Comparison of ENCODE assay signal across 8 mouse cellular contexts in genomic region chr1:36545845-36546600, GRCm38 (mm10). TPM values are rescaled to one million over a fixed set of nuclear protein-coding genes. Genes with fewer than 3 reads are reported as not detected.
DNase-seq lines count a peak whose midpoint lies in the region; ATAC-seq and TF ChIP-seq lines count a peak whose summit lies in the region.

No protein-coding gene starts in this region.

- H3K27me3 ChIP-seq in kidney, postnatal 0 days (ENCODE audit: insufficient read depth, low read length): no peaks in the 10 kb centered on the region
- H3K27me3 ChIP-seq in hindbrain, embryonic 11.5 days (ENCODE audit: control insufficient read depth, insufficient read depth, low read length): no peaks in the 10 kb centered on the region

- 0 out of 2 replicates have a peak overlapping the region, but pooled peaks have one; percentile 32 for H3K27ac ChIP-seq in kidney, postnatal 0 days
- H3K27ac ChIP-seq in bone marrow macrophage, adult 2 months (ENCODE audit: insufficient read depth, low read depth, low read length): no peak overlapping the region
- no peak overlapping the region for H3K27ac ChIP-seq in hindbrain, embryonic 11.5 days (ENCODE audit: low read depth, low read length)

- peak overlapping the region; percentile 56 for H3K4me3 ChIP-seq in kidney, postnatal 0 days (replicated peaks; ENCODE audit: low read depth, low read length)
- H3K4me3 ChIP-seq in bone marrow macrophage, adult 2 months (ENCODE audit: insufficient read depth, low read length): peak overlapping the region; percentile 80
- H3K4me3 ChIP-seq in hindbrain, embryonic 11.5 days (ENCODE audit: low read depth, low read length): peak overlapping the region; percentile 56

- no peak for TF ChIP-seq POLR2A in bone marrow macrophage, adult 2 months (IDR thresholded peaks at IDR 0.05; ENCODE audit: borderline replicate concordance, low read depth, low read length)

- H3K4me1 ChIP-seq in kidney, postnatal 0 days (replicated peaks; ENCODE audit: insufficient read depth, low read length): peaks cover 11% of the 10 kb centered on the region
- peaks cover 3% of the 10 kb centered on the region; the same call in 1 of the 2 replicates for H3K4me1 ChIP-seq in bone marrow macrophage, adult 2 months (ENCODE audit: control insufficient read depth, insufficient read depth, low read length)
- peaks cover 2% of the 10 kb centered on the region; the same call in 1 of the 2 replicates for H3K4me1 ChIP-seq in hindbrain, embryonic 11.5 days (replicated peaks; ENCODE audit: control insufficient read depth, insufficient read depth, low read length)

- peak overlapping the region; percentile 58 for H3K4me2 ChIP-seq in kidney, postnatal 0 days (ENCODE audit: low read length)
- H3K4me2 ChIP-seq in hindbrain, embryonic 11.5 days (replicated peaks; ENCODE audit: low read depth, low read length): peak overlapping the region; percentile 61

- TF ChIP-seq CTCF in kidney, postnatal 0 days (IDR thresholded peaks at IDR 0.05; ENCODE audit: low read depth): peak; percentile 20; the same call in 1 of the 2 replicates
- TF ChIP-seq CTCF in bone marrow macrophage, adult 2 months (IDR thresholded peaks at IDR 0.05; ENCODE audit: low read depth, low read length): no peak

- H3K36me3 ChIP-seq in kidney, postnatal 0 days (ENCODE audit: insufficient read depth, low read length): peaks cover 29% of the 10 kb centered on the region
- peaks cover 12% of the 10 kb centered on the region for H3K36me3 ChIP-seq in hindbrain, embryonic 11.5 days (ENCODE audit: control insufficient read depth, insufficient read depth, low read length)

- ATAC-seq in kidney, postnatal 0 days (replicated peaks; ENCODE audit: low FRiP score, low read depth): no peak
- ATAC-seq in hindbrain, embryonic 11.5 days (ENCODE audit: low FRiP score): no peak

- H3K9me3 ChIP-seq in kidney, postnatal 0 days (replicated peaks; ENCODE audit: low read length): no peaks in the 10 kb centered on the region
- H3K9me3 ChIP-seq in hindbrain, embryonic 11.5 days (ENCODE audit: control insufficient read depth, low read length): no peaks in the 10 kb centered on the region

- H3K9ac ChIP-seq in kidney, postnatal 0 days (ENCODE audit: low read depth, low read length): peak overlapping the region; percentile 57; the same call in 1 of the 2 replicates
- H3K9ac ChIP-seq in hindbrain, embryonic 11.5 days (ENCODE audit: low read depth, low read length): peak overlapping the region; percentile 70; the same call in 1 of the 2 replicates

- no peak for DNase-seq in kidney, postnatal 0 days (ENCODE audit: low spot score)
- DNase-seq in kidney, adult 11 months: no peak
- no peak for DNase-seq in hindbrain, embryonic 11.5 days (ENCODE audit: low spot score)
- peak; percentile 62 for DNase-seq in lung, postnatal 36 days
- peak; percentile 68 for DNase-seq in thymus, postnatal 4 days
- DNase-seq in left cerebral cortex, adult 18-20 months (ENCODE audit: low spot score in 2 of 2): no peak
- DNase-seq in embryo, embryonic 9.5 days (ENCODE audit: extremely low spot score): no peak

- 73% methylated on average over 19 of the region's 19 CpGs for WGBS in kidney, postnatal 0 days
- 73% methylated on average over 18 of the region's 19 CpGs for WGBS in hindbrain, embryonic 11.5 days

RNA-seq across cellular contexts. Expression of gene Ankrd39, which starts 1.2 kb away (rescaled TPM):
- 22.0 and 24.6 TPM in 2 replicates for polyA plus RNA-seq in kidney, postnatal 0 days (2015; fragmentation: Nextera tagmentation; extraction: Ambion mirVana)
- 6.2 and 6.8 TPM in 2 replicates for polyA plus RNA-seq in bone marrow macrophage, adult 2 months (2012; ENCODE audit: insufficient read depth, insufficient read length, missing spikeins)
- polyA plus RNA-seq in hindbrain, embryonic 11.5 days (2014; fragmentation: Nextera tagmentation; extraction: Ambion mirVana): 12.8 and 13.1 TPM in 2 replicates
- 10 to 100 TPM; 11.5 to 11.9 TPM for total RNA-seq in left cerebral cortex, adult 18-20 months (2021)

RNA-seq across cellular contexts. Expression of gene Gm42417, which starts 6.8 kb away (rescaled TPM):
- not detected in 2 replicates for polyA plus RNA-seq in kidney, postnatal 0 days (2015; fragmentation: Nextera tagmentation; extraction: Ambion mirVana)
- polyA plus RNA-seq in bone marrow macrophage, adult 2 months (2012; ENCODE audit: insufficient read depth, insufficient read length, missing spikeins): 1.5 and 3.5 TPM in 2 replicates
- polyA plus RNA-seq in hindbrain, embryonic 11.5 days (2014; fragmentation: Nextera tagmentation; extraction: Ambion mirVana): not detected in 2 replicates
- under 1 TPM in 1 of 2 experiments, not detected in 1; 0.77 TPM for total RNA-seq in left cerebral cortex, adult 18-20 months (2021)

RNA-seq across cellular contexts. Expression of gene Ankrd23, which starts 9.3 kb away (rescaled TPM):
- polyA plus RNA-seq in kidney, postnatal 0 days (2015; fragmentation: Nextera tagmentation; extraction: Ambion mirVana): 8.7 and 10.9 TPM in 2 replicates
- polyA plus RNA-seq in bone marrow macrophage, adult 2 months (2012; ENCODE audit: insufficient read depth, insufficient read length, missing spikeins): 5.5 and 7.6 TPM in 2 replicates
- 6.1 and 6.8 TPM in 2 replicates for polyA plus RNA-seq in hindbrain, embryonic 11.5 days (2014; fragmentation: Nextera tagmentation; extraction: Ambion mirVana)
- 1 to 10 TPM; 5.4 to 5.9 TPM for total RNA-seq in left cerebral cortex, adult 18-20 months (2021)

RNA-seq across cellular contexts. Expression of gene Sema4c, which starts 12.1 kb away (rescaled TPM):
- 13.5 and 14.7 TPM in 2 replicates for polyA plus RNA-seq in kidney, postnatal 0 days (2015; fragmentation: Nextera tagmentation; extraction: Ambion mirVana)
- 1.3 and 2.4 TPM in 2 replicates for polyA plus RNA-seq in bone marrow macrophage, adult 2 months (2012; ENCODE audit: insufficient read depth, insufficient read length, missing spikeins)
- 4.3 and 5.9 TPM in 2 replicates for polyA plus RNA-seq in hindbrain, embryonic 11.5 days (2014; fragmentation: Nextera tagmentation; extraction: Ambion mirVana)
- 10 to 100 TPM; 20.5 to 21.0 TPM for total RNA-seq in left cerebral cortex, adult 18-20 months (2021)

RNA-seq across cellular contexts. Expression of gene Cnnm3, which starts 34.4 kb away (rescaled TPM):
- 3.4 and 3.8 TPM in 2 replicates for polyA plus RNA-seq in kidney, postnatal 0 days (2015; fragmentation: Nextera tagmentation; extraction: Ambion mirVana)
- polyA plus RNA-seq in bone marrow macrophage, adult 2 months (2012; ENCODE audit: insufficient read depth, insufficient read length, missing spikeins): 19.9 and 22.9 TPM in 2 replicates
- 3.9 and 7.9 TPM in 2 replicates for polyA plus RNA-seq in hindbrain, embryonic 11.5 days (2014; fragmentation: Nextera tagmentation; extraction: Ambion mirVana)
- 10 to 100 TPM; 31.7 to 34.6 TPM for total RNA-seq in left cerebral cortex, adult 18-20 months (2021)

Comparison
In these comparisons a context has a peak if more than half of its experiments do, and no peak if none do; other contexts are left out.
1. DNase-seq: peak in lung, postnatal 36 days (single experiment) and thymus, postnatal 4 days (single experiment); none in kidney, postnatal 0 days (single experiment), kidney, adult 11 months (single experiment), hindbrain, embryonic 11.5 days (single experiment), left cerebral cortex, adult 18-20 months (0 of 2) and embryo, embryonic 9.5 days (single experiment).
2. Peak in every context shown above with its lines, with median percentiles within 50 percentile points of each other: H3K4me3 ChIP-seq.